Mouse (Mus musculus) inflammation-experienced regulatory T-cells, adult 6 months (primary cell): ENCODE measurements around the gene Cbr1. TPM values are rescaled to one million over a fixed set of nuclear protein-coding genes. Genes with fewer than 3 reads are reported as not detected.
A peak's percentile ranks its signal among the peaks of the same experiment; 100 is the strongest.
"Not testable (repeated sequence)": the region's sequence is repeated elsewhere in the genome, so short reads cannot be mapped to it uniquely, and the experiment has no call there.

Experiments
- ATAC-seq: one replicate; pipeline ENCODE4 v1.8.0; 2017
- polyA plus RNA-seq, 3 experiments: library from polyadenylated mRNA; unstranded; fragments of 100-300 nt; shearing (Covaris generic); gene quantifications; one replicate each; pipeline ENCODE4 v1.2.1; 2017

Cbr1 gene
- polyA plus RNA-seq, 3 experiments from 2014 or later, result 20.1 to 44.4 (median 44.1) TPM

GRCm38 (mm10) chr16:93599461-93599860 is 6.2 kb upstream of the Cbr1 start:
- no peak for ATAC-seq

GRCm38 (mm10) chr16:93603439-93604212 is 2.0 kb upstream of the Cbr1 start, which contains the start of gene Setd4:
Gene Setd4 (minus strand): TSS chr16:93604063.
- ATAC-seq, result peak; percentile 78

GRCm38 (mm10) chr16:93604481-93604969 is 1.1 kb upstream of the Cbr1 start:
- ATAC-seq, result no peak

GRCm38 (mm10) chr16:93606146-93606545 is 493 bp downstream of the Cbr1 start:
- ATAC-seq, result no peak

GRCm38 (mm10) chr16:93607669-93608101 is 2.0 kb downstream of the Cbr1 start:
- peak; percentile 58 for ATAC-seq

GRCm38 (mm10) chr16:93608731-93609130 is 3.1 kb downstream of the Cbr1 start:
- ATAC-seq, result no peak

GRCm38 (mm10) chr16:93609796-93610195 is 4.1 kb downstream of the Cbr1 start:
- no peak for ATAC-seq

- ATAC-seq, result no peak
Observed at GRCm38 (mm10) chr16:93610961-93611360, 5.3 kb downstream of the Cbr1 start.

- ATAC-seq, result peak; percentile 82
Observed at GRCm38 (mm10) chr16:93615118-93615870, 9.6 kb downstream of the Cbr1 start.

- not testable (repeated sequence) for ATAC-seq
Observed at GRCm38 (mm10) chr16:93623759-93624158, 18.1 kb downstream of the Cbr1 start.

GRCm38 (mm10) chr16:93624671-93625070 is 19.0 kb downstream of the Cbr1 start:
- ATAC-seq, result no peak

- ATAC-seq, result no peak
Observed at GRCm38 (mm10) chr16:93626745-93627144, 21.1 kb downstream of the Cbr1 start.

GRCm38 (mm10) chr16:93627761-93628400 is 22.2 kb downstream of the Cbr1 start, which contains the start of gene Gm5678:
Gene Gm5678 (plus strand): TSS chr16:93628097.
- ATAC-seq, result no peak

GRCm38 (mm10) chr16:93644006-93644405 is 38.4 kb downstream of the Cbr1 start:
- no peak for ATAC-seq

- ATAC-seq, result no peak
Observed at GRCm38 (mm10) chr16:93648441-93649183, 43.0 kb downstream of the Cbr1 start.

Other genes with a start within 250 kb of the Cbr1 start
- 10 to 100 TPM; 17.7 to 40.4 (median 40.3) TPM for gene Setd4, start 1.8 kb upstream of the Cbr1 start, polyA plus RNA-seq
- gene Gm5678, start 22.2 kb downstream of the Cbr1 start, polyA plus RNA-seq, result under 1 TPM in 1 of 3 experiments, not detected in 2; 0.66 TPM
- not detected for gene Cbr3, start 77.4 kb downstream of the Cbr1 start, polyA plus RNA-seq
- gene Dop1b, start 106.1 kb downstream of the Cbr1 start, polyA plus RNA-seq, result 10 to 100 TPM; 26.9 to 28.1 (median 28.0) TPM
- gene Morc3, start 226.3 kb downstream of the Cbr1 start, polyA plus RNA-seq, result 10 to 100 TPM; 78.1 to 84.6 (median 80.9) TPM